Mouse (Mus musculus): Measurements from ENCODE around the gene Gm16181.

DNA sequence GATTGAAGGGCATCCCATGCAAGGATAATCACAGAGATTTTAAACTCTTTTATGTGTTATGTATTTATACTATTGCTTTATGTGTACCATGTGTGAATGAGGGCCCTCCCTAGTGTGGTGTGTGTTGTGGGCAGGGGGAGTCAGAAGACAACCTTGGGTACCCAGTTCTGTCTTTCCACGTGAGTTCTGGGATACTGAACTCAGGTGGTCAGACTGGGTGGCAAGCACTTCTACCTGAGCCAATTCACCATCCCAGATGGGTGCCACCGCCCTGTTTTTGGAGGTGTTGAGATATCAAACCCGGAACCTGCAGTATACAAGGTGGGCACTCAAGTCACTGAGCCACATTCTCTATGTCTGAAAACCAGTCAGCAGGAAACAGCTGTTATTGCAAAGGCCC is 51.6 kb downstream of the Gm16181 start:
- TF ChIP-seq CTCF (conservative IDR thresholded peaks at IDR 0.05; ENCODE audit: low read length), result no peak
- no peak for TF ChIP-seq POU5F1 (IDR thresholded peaks at IDR 0.05; ENCODE audit: borderline replicate concordance, low read length)

Data from E14TG2a.4 (cell line).